Mouse (Mus musculus) erythroblast, adult 5-6 weeks (primary cell): ENCODE measurements around the gene Gm35315. TPM values are rescaled to one million over a fixed set of nuclear protein-coding genes. Genes with fewer than 3 reads are reported as not detected.
"Not testable (repeated sequence)": the region's sequence is repeated elsewhere in the genome, so short reads cannot be mapped to it uniquely, and the experiment has no call there.

Experiments
- ATAC-seq: replicated peaks from 2 replicates; pipeline ENCODE4 v1.8.0; 2016; ENCODE audit warnings: moderate number of reproducible peaks, mild to moderate bottlenecking, moderate TSS enrichment, inconsistent platforms; ENCODE audit not compliant: poor library complexity, low FRiP score, severe bottlenecking
- total RNA-seq, 2 experiments: library from RNA; stranded (forward) in 1 of 2; stranded (reverse) in 1 of 2; fragments of 150-400 nt in 1 of 2; fragments of 200-764, 138-1000 nt in 1 of 2; gene quantifications; 2 replicates each; pipeline versions ENCODE4 v1.2.3 to v1.2.4; 2015 to 2017; ENCODE audit warnings: low replicate concordance in 2 of 2

Gm35315 gene
- total RNA-seq, 2 experiments from 2014 or later, result 0.17 TPM; not detected in 1

GRCm38 (mm10) chr5:110102429-110102828, 8.2 kb upstream of the Gm35315 start:
- no peak for ATAC-seq

DNA sequence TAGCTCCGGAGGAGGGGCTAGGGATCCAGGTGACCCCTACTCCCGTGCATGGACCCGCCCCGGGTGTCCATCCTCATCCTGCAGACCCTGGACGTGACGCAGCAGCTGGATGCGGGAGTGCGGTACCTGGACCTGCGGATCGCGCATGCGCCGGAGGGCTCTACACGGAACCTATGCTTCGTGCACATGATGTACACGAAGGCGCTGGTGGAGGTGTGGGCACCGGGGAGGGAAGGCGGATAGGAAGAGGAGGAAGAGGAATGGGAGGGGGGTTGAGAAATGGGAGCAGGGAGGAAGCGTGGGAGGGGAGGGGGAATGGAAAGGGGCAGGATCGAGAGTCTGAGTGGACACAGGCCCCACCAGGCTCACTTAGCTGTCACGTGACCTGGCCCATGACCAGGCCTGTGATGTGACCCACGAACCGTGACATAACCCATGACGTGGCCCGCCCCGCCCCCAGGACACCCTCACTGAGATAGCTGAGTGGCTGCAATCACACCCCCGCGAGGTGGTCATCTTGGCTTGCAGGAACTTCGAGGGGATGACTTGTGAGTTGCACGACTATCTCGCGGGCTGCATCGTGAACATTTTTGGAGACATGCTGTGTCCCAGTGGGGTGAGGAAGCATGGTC, 7.6 kb upstream of the Gm35315 start:
- ATAC-seq, result no peak

DNA sequence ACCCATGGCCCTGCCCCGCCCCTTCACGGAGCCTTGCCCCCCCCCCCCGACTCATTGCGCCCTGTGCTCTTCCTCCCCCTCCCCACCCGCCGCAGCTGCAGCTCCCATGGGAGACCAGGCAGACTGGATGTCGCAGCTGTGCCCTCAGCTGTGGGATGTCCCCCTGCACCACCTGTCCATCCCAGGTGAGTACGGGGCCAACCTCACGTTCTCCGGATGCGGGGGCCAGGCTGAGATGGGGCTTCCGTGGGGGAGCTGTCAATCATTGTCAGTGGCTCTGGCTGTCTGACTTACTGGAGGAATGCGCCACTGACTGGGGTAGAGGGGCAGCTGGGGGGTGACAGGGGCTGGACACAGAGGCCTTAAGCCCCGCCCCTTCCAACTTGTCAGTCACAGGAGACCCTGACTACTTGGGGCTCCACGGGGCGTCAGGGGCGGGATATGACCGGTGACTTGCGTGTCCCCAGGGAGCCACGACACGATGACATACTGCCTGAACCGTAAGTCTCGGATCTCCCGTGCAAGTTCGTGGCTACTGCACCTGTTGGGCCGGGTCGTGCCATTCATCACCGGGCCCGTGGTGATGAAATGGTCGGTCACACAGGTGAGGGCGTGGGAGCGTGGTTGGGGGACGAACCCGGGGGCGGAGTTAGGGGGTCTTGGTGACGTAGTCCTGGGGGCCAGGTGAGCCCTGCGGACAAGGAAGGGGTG, 6.9 kb upstream of the Gm35315 start:
- no peak for ATAC-seq

DNA sequence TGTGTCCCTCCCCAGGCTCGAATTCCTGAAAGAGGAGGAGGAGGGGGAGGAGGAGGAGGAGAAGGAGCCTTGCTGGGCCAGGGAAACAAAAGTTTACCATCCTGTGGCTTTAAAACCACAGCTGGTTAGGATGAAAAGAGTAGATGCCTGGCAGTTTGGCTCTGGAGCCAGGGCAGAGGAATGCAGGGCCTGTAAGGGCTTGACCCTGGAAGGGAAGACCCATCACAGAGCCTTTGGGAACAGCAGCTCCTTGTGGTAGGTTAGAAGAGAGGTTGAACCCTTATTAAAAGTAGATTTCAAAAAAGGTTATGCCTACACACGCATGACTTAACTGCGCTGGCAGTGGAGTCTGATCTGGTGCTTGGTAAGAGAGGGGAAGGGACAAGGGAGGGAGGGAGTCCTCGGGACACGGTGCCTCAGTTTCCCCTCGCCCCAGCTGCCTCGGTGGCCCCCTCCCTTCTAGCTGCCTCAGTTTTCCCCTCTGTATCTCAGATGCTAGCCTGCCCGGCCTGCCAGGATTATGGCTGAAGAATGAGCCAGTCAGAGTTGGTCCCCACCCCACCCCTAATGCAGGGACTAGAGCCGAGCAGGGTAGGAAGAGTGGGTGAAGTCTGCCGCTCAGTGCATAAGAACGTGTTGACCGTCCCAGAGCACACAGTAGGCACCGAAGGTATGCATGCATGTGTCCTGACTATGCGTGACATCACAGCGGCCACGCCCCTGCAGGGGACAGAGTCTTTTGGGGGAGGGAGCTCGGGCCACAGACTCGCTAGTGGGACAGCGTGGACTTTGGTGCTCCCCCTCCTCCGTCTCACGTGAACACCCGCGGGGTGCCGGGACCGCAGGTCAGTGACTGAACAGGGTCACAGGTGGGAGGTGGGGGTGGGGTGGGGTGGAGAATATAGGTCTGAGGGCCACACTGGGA, 5.7 kb upstream of the Gm35315 start, which contains the start of gene Plcxd1:
Plcxd1 (plus strand) TSS at position 314 of the 925 bp plus-strand sequence.
- no peak for ATAC-seq

- no peak for ATAC-seq
Observed at GRCm38 (mm10) chr5:110098991-110099477, 4.8 kb upstream of the Gm35315 start.

GRCm38 (mm10) chr5:110094847-110095213, 610 bp upstream of the Gm35315 start:
- ATAC-seq, result 0 out of 2 replicates have a peak, but pooled peaks have one; percentile 13

- no peak for ATAC-seq
Observed at GRCm38 (mm10) chr5:110091546-110091945, 2.7 kb downstream of the Gm35315 start.

DNA sequence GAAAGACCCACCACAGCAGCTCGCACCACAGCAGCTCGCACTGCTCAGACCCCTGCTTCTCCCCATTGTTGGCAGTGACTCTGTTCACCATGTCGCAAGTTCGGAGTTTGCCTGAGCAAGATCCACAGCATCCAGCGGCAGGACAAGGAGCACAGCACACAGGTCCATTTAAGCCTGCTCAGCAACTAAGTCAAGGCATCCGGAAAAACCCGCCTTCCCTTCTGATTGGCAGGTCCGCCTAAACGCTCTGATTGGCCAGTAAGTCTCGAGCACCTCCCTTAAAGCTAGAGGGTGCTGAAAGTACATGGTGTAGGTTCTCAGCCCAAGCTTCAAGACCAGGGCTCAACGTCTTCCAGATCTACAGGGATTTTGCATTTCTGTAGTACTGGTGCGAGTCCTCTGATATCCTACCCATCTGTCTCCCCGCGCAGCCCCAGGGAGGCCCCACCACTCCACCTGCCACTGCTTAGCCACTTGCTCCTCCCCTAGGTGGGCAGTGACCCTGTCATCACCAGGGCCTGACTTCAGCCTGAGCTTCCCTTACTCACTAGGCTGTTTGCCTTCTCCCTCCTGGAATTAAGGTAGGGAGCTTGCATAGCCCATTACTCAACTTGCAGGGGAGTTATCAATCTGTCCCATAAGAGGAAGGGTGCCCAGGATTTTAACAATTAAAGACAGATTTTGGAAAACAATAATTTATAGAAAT, 7.9 kb downstream of the Gm35315 start:
- ATAC-seq, result no peak

DNA sequence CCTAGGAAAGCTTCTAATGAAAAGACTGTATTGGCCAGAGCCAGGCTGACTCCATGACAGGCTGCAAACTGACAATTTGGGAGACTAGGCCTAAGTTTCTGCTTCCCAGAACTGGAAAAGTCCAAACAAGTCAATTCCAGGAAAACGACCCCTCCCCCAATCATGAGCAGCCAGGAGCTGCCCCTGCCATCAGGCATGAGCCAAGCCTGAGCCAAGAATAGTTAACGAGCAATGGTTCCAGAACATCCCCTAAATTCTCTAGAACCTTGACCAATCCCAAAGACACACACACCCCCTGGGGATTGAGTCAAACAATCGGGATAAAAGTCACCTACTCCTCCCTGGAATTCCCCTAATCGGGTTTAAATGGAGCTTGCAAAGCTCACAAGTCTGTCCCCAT, 11.3 kb downstream of the Gm35315 start:
- ATAC-seq, result no peak

GRCm38 (mm10) chr5:110072413-110072812, 21.8 kb downstream of the Gm35315 start, which contains the start of gene Gm17655:
Gene Gm17655 (minus strand): TSS chr5:110072513.
- not testable (repeated sequence) for ATAC-seq

GRCm38 (mm10) chr5:110057637-110058408, 36.4 kb downstream of the Gm35315 start:
- peak; percentile 99 for ATAC-seq

Other genes starting within 250 kb of the Gm35315 start
- gene Gm15446, start 171.0 kb downstream of the Gm35315 start, total RNA-seq (2015; ENCODE audit: low replicate concordance), result 0.38 and 1.5 TPM in 2 replicates
- gene Gm15446, start 171.0 kb downstream of the Gm35315 start, total RNA-seq (2017; ENCODE audit: low replicate concordance), result 1.5 and 57.6 TPM in 2 replicates
- 8.2 and 12.3 TPM in 2 replicates for gene Zfp932, start 97.9 kb downstream of the Gm35315 start, total RNA-seq (2015; ENCODE audit: low replicate concordance)
- 8.6 and 24.5 TPM in 2 replicates for gene Zfp932, start 97.9 kb downstream of the Gm35315 start, total RNA-seq (2017; ENCODE audit: low replicate concordance)
- gene Gm17655, start 21.9 kb downstream of the Gm35315 start, total RNA-seq (2015; ENCODE audit: low replicate concordance), result 8.6 TPM in 1 of 2 replicates, not detected in the other
- gene Gm17655, start 21.9 kb downstream of the Gm35315 start, total RNA-seq (2017; ENCODE audit: low replicate concordance), result 2.0 and 6.8 TPM in 2 replicates
- not detected in 2 replicates for gene Plcxd1, start 5.5 kb upstream of the Gm35315 start, total RNA-seq (2015; ENCODE audit: low replicate concordance)
- gene Plcxd1, start 5.5 kb upstream of the Gm35315 start, total RNA-seq (2017; ENCODE audit: low replicate concordance), result not detected in 2 replicates
- 1.5 TPM in 1 of 2 replicates, not detected in the other for gene Gtpbp6, start 13.8 kb upstream of the Gm35315 start, total RNA-seq (2015; ENCODE audit: low replicate concordance)
- gene Gtpbp6, start 13.8 kb upstream of the Gm35315 start, total RNA-seq (2017; ENCODE audit: low replicate concordance), result 2.1 and 2.2 TPM in 2 replicates
- 1.5 and 4.0 TPM in 2 replicates for gene Zfp605, start 15.7 kb upstream of the Gm35315 start, total RNA-seq (2015; ENCODE audit: low replicate concordance)
- 1.1 and 1.5 TPM in 2 replicates for gene Zfp605, start 15.7 kb upstream of the Gm35315 start, total RNA-seq (2017; ENCODE audit: low replicate concordance)
- 53.5 and 67.8 TPM in 2 replicates for gene Chfr, start 41.4 kb upstream of the Gm35315 start, total RNA-seq (2015; ENCODE audit: low replicate concordance)
- gene Chfr, start 41.4 kb upstream of the Gm35315 start, total RNA-seq (2017; ENCODE audit: low replicate concordance), result 69.3 and 97.0 TPM in 2 replicates
- gene Golga3, start 82.3 kb upstream of the Gm35315 start, total RNA-seq (2015; ENCODE audit: low replicate concordance), result 5.6 and 11.1 TPM in 2 replicates
- 18.4 and 19.8 TPM in 2 replicates for gene Golga3, start 82.3 kb upstream of the Gm35315 start, total RNA-seq (2017; ENCODE audit: low replicate concordance)
- 24.0 and 31.5 TPM in 2 replicates for gene Ankle2, start 136.6 kb upstream of the Gm35315 start, total RNA-seq (2015; ENCODE audit: low replicate concordance)
- gene Ankle2, start 136.6 kb upstream of the Gm35315 start, total RNA-seq (2017; ENCODE audit: low replicate concordance), result 25.6 and 41.6 TPM in 2 replicates
- gene Pgam5, start 175.5 kb upstream of the Gm35315 start, total RNA-seq (2015; ENCODE audit: low replicate concordance), result 11.9 and 14.0 TPM in 2 replicates
- 9.6 and 13.9 TPM in 2 replicates for gene Pgam5, start 175.5 kb upstream of the Gm35315 start, total RNA-seq (2017; ENCODE audit: low replicate concordance)
- gene Pxmp2, start 191.8 kb upstream of the Gm35315 start, total RNA-seq (2015; ENCODE audit: low replicate concordance), result 4.2 and 8.6 TPM in 2 replicates
- 0.94 and 3.6 TPM in 2 replicates for gene Pxmp2, start 191.8 kb upstream of the Gm35315 start, total RNA-seq (2017; ENCODE audit: low replicate concordance)
- 27.6 and 46.1 TPM in 2 replicates for gene Pole, start 191.9 kb upstream of the Gm35315 start, total RNA-seq (2015; ENCODE audit: low replicate concordance)
- gene Pole, start 191.9 kb upstream of the Gm35315 start, total RNA-seq (2017; ENCODE audit: low replicate concordance), result 24.4 and 25.5 TPM in 2 replicates
- not detected in 2 replicates for gene P2rx2, start 248.8 kb upstream of the Gm35315 start, total RNA-seq (2015; ENCODE audit: low replicate concordance)
- gene P2rx2, start 248.8 kb upstream of the Gm35315 start, total RNA-seq (2017; ENCODE audit: low replicate concordance), result not detected in 2 replicates